Mouse (Mus musculus): Measurements from ENCODE around the gene Esrrb. TPM values are rescaled to one million over a fixed set of nuclear protein-coding genes. Genes with fewer than 3 reads are reported as not detected.

Gene Esrrb
- total RNA-seq, 2 experiments from 2014 or later, result 2.9 to 6.6 TPM

- intact Hi-C loops (cut with DNase I), result loop anchor here (2.0 to 5.0 kb wide), 2 partner anchors 210 to 270 kb away; no protein-coding TSS in a partner anchor
These were observed 41.8 kb downstream of the Esrrb start for GRCm38 (mm10) chr12:86402718-86403117.

GRCm38 (mm10) chr12:86421490-86421904 lies 60.6 kb downstream of the Esrrb start:
- DNase-seq, result peak in 1 of 2 experiments; percentile 20
- intact Hi-C loops (cut with DNase I), result loop anchor here (5.0 kb wide), 1 partner anchor 191 kb away; no protein-coding TSS in a partner anchor

More at GRCm38 (mm10) chr12:86402718-86403117, 41.8 kb downstream of the Esrrb start:
- DNase-seq, result peak; percentile 60 to 71

DNA sequence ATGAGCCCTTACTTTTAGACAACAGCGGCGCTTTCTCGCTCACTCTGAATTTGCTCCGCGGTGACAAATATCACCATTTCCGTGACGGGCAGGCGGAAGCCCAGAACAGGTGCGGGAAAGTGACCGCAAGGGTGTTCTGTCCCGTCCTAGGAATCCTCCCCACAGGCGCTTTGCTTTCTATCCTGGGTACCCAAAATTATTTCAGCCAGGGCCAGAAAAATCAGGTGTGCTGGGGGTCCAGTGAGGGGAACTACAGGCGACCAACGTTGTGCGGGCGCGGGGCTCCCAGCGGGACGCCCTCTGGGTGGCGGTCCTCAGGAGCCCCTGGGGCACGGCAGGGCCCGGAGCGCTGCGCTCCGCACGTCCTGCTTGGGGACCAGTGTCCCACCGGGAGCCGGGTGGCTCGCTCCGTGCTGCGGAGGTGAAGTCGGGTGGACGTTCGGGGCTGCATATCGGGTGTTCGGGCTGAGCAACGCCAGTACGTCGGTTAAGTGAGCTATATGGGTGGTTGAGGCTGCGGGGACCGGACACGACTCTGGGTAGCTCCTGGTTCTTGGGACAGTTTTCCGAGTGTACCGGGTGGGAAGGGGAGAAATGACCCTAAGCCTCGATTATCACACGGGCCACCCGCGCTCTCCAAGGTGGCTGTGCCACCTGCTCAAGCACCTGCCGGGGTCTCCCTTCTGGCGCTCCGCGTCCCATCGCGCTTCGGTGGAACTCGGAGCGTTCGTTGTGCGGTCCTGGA lies 61.4 kb downstream of the Esrrb start:
- intact Hi-C loops (cut with DNase I), result loop anchor here (5.0 kb wide), 1 partner anchor 190 kb away; no protein-coding TSS in a partner anchor

DNA sequence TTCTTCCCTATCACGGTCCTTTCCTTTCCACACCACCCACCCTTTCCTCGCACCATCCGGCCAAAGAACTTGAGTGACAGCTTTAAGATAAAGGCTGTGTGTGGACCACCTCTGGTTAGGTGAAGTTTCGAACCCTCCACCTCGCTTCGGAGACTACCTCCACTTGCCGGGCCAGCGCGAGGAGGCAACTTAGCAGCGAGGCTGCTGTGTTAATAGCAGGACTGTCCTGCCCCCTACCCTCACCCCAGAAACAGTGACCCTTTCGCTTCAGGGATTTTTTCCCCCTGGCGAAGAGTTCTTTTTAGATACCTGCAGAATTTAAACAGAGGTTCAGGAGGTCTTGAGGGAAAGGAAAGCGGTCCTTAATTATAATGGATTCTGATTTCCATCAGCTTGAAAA lies 62.2 kb downstream of the Esrrb start:
- DNase-seq, result no peak
- intact Hi-C loops (cut with DNase I), result loop anchor here (5.0 kb wide), 1 partner anchor 189 kb away; no protein-coding TSS in a partner anchor

More for the DNA sequence above, 61.4 kb downstream of the Esrrb start:
- no peak for DNase-seq

GRCm38 (mm10) chr12:86427585-86427984 lies 66.7 kb downstream of the Esrrb start:
- DNase-seq, result no peak
- intact Hi-C loops (cut with DNase I), result no loop called here

DNA sequence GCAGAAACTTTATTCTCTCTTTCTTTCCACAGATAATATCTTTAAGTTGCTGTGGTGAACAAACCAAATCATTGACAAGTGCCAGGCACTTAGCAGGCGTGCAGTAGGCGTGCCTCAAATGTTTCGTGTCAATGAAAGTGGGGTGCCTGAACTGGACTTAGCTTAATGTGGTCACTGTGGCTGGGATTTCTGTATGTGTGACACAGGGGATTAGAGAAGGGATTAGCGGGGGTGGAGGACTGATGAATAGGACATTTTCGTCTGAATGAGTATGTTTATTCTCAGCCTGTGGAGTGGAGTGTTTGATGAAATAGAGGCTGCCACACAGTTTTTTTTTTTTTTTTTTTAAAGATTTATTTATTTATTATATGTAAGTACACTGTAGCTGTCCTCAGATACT lies 70.8 kb downstream of the Esrrb start:
- DNase-seq, result no peak
- intact Hi-C loops (cut with DNase I), result no loop called here

DNA sequence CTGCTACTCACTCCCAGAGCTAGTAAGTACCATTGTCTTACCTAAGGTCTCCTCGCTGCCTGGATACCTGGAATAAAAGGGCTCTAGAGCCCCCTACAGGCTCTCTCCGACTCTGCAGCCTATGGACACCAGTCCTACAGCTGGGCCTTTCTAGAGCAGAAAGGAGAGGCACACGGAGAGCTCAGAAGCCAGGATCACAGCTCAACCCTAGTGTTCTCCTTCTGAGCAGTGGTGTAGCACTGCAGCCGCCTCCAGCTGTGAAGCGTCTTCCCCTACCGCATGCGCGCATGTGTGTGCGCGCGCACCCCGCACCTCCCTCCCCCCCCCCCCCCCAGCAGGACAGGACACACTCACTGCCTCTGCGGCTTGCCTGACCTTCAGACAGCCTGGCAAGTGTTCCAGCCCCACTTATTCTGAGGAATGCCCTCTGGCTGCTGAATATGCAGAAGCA lies 72.5 kb downstream of the Esrrb start:
- peak; percentile 17 to 29 for DNase-seq
- intact Hi-C loops (cut with DNase I), result no loop called here

GRCm38 (mm10) chr12:86435651-86436050 lies 74.7 kb downstream of the Esrrb start:
- DNase-seq, result no peak
- intact Hi-C loops (cut with DNase I), result no loop called here

GRCm38 (mm10) chr12:86450848-86451247 lies 89.9 kb downstream of the Esrrb start:
- no peak for DNase-seq
- intact Hi-C loops (cut with DNase I), result no loop called here

GRCm38 (mm10) chr12:86455009-86455408 lies 94.1 kb downstream of the Esrrb start:
- intact Hi-C loops (cut with DNase I), result no loop called here
- DNase-seq, result no peak

GRCm38 (mm10) chr12:86462742-86463470 lies 102.0 kb downstream of the Esrrb start:
- intact Hi-C loops (cut with DNase I), result no loop called here
- DNase-seq, result no peak

GRCm38 (mm10) chr12:86464385-86464784 lies 103.5 kb downstream of the Esrrb start:
- intact Hi-C loops (cut with DNase I), result no loop called here
- no peak for DNase-seq

DNA sequence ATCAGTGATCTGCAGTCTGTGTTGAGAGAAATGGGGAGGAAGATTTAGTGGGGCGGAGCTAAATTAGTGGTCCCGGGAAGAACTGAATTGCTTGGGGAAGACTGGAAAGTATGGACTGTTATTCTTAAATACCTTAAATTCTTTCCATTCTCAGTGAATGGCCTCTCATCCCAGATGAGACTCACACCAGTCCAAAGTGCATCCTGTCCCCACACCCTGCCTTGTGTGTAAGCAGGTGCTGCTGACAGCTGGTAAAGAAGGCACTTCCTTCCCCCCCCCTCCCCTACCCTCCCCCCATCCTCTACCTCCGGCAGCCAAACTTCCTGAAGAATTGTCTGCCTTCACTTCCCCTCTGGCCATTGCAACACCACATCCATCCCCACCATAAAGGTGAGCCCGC lies 105.3 kb downstream of the Esrrb start:
- intact Hi-C loops (cut with DNase I), result no loop called here
- no peak for DNase-seq

DNA sequence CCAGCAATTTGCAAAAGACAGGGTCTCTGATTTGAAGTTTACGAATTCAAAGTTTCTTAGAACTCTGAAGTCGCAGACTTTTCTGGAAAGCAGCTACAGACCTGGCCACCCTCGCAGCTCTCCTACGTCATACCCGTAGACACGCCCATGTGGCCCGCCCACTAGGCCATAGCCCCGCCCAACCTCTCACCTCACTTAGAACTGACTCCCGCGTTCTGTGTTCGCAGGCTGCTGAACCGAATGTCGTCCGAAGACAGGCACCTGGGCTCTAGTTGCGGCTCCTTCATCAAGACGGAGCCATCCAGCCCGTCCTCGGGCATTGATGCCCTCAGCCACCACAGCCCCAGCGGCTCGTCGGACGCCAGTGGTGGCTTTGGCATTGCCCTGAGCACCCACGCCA lies 109.0 kb downstream of the Esrrb start:
- intact Hi-C loops (cut with DNase I), result no loop called here

GRCm38 (mm10) chr12:86470912-86471311 lies 110.0 kb downstream of the Esrrb start:
- intact Hi-C loops (cut with DNase I), result no loop called here

More for the DNA sequence above, 109.0 kb downstream of the Esrrb start:
- no peak for DNase-seq

GRCm38 (mm10) chr12:86473630-86474029 lies 112.7 kb downstream of the Esrrb start:
- DNase-seq, result no peak
- intact Hi-C loops (cut with DNase I), result no loop called here

More at GRCm38 (mm10) chr12:86470912-86471311, 110.0 kb downstream of the Esrrb start:
- DNase-seq, result no peak

DNA sequence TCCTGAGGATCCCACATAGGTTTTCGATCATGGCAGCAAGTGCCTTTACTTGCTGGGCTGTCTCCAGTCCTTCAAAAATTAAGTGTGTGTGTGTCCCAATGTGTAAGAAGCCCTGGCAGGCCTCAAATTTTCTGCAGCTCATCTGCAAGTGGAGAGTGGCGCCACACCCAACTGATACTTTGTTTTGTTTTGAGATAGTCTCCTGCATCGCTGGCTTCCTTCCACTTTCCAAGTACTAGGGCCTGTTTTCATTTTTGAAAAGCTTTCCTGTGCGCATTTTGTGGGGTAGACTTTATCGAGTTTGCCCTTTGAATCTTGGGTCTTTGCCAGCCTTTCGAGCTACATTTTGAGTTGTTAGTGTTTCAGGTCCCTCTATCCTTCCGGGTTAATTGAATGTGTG lies 115.1 kb downstream of the Esrrb start:
- no peak for DNase-seq
- intact Hi-C loops (cut with DNase I), result no loop called here

GRCm38 (mm10) chr12:86478908-86479307 lies 118.0 kb downstream of the Esrrb start:
- DNase-seq, result no peak
- intact Hi-C loops (cut with DNase I), result no loop called here

DNA sequence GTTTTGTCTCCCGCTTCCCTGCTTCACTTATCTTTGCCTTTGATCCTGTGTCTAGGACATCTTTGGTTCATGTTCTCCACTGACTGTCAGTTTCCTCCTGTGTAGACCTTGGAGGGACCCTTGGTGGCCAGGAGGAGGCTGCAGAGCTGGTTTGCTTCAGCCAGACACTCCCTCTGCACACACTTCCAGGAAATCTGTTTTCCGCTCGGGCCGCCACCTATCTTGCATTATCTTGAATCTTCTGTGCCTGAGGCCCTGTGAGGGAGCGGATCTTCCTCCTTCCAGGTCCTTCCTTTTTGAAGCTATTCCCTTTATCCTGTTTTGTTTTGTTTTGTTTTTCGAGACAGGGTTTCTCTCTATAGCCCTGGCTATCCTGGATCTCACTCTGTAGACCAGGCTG lies 121.1 kb downstream of the Esrrb start:
- DNase-seq, result no peak
- intact Hi-C loops (cut with DNase I), result no loop called here

- intact Hi-C loops (cut with DNase I), result no loop called here
- peak; percentile 30 to 36 for DNase-seq
These were observed 122.5 kb downstream of the Esrrb start for GRCm38 (mm10) chr12:86483413-86483841.

DNA sequence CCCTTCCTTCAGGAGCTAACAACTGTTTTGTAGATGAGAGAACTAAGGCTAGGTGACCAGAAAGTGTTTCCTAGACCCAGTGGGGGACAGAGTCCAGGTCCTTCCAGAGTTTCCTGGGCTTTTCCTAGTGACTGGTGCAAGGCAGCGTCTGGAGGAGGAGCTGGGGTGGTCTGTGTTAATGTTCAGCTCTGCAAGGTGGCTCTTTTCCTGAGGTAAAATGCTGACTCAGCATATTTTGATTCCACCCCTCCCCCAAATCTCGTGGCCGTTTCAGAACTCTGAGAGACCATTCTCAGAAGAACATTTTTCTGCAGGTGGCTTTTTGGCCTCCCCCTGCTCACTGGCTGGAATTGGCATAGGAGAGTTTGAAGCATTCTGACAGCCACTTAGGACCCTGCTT lies 127.1 kb downstream of the Esrrb start:
- no peak for DNase-seq
- intact Hi-C loops (cut with DNase I), result no loop called here

Measured in gastrocnemius, postnatal 36 days (tissue).